In genomic region chr5:144105070-144105469, GRCm38 (mm10) we compare ENCODE assay signal across 15 mouse cellular contexts. TPM values are rescaled to one million over a fixed set of nuclear protein-coding genes. Genes with fewer than 3 reads are reported as not detected.
A peak's percentile ranks its signal among the peaks of the same experiment; 100 is the strongest.
DNase-seq lines count a peak whose midpoint lies in the region; ATAC-seq and TF ChIP-seq lines count a peak whose summit lies in the region.
"Had no signal": no experiment of that assay in that cellular context is flagged by ENCODE, and none has a peak within 500 bp of the region (broad histone marks: within the 10 kb centered on the region; RNA-seq: fewer than 3 reads in every experiment).

No protein-coding gene starts in this region.

- DNase-seq in testis, postnatal 10 days (ENCODE audit: low spot score): no peak
- no peak for DNase-seq in heart, embryonic 10.5 days (ENCODE audit: low spot score)
- DNase-seq in liver: peak; percentile 38
- no peak for DNase-seq in stomach, postnatal 0 days (ENCODE audit: low spot score)
- DNase-seq in right cerebral cortex, postnatal 4 days: no peak
- no peak for DNase-seq in layer of hippocampus, adult 11-12 months (ENCODE audit: low spot score)
- DNase-seq: cerebellum, adult 11-12 months; thymus, postnatal 14 days had no signal

- H3K4me1 ChIP-seq in testis, adult 2 months (ENCODE audit: control insufficient read depth, insufficient read depth, low read length): peaks cover 3% of the 10 kb centered on the region; the same call in 1 of the 2 replicates
- H3K4me1 ChIP-seq in heart, embryonic 10.5 days: peaks cover 22% of the 10 kb centered on the region
- H3K4me1 ChIP-seq in stomach, postnatal 0 days (replicated peaks; ENCODE audit: control insufficient read depth, insufficient read depth): no peaks in the 10 kb centered on the region
- peaks cover 9% of the 10 kb centered on the region for H3K4me1 ChIP-seq in hindbrain, embryonic 12.5 days

- H3K9me3 ChIP-seq in heart, embryonic 10.5 days: no peaks in the 10 kb centered on the region
- no peaks in the 10 kb centered on the region for H3K9me3 ChIP-seq in stomach, postnatal 0 days (ENCODE audit: control insufficient read depth, low read length)
- H3K9me3 ChIP-seq in hindbrain, embryonic 12.5 days (replicated peaks): no peaks in the 10 kb centered on the region
- H3K9me3 ChIP-seq: G1E; hindbrain, embryonic 10.5 days; limb, embryonic 12.5 days had no signal

- no peak for TF ChIP-seq CTCF in testis, adult 2 months (IDR thresholded peaks at IDR 0.05; ENCODE audit: control insufficient read depth, insufficient read depth, insufficient replicate concordance, low read depth, low read length)
- TF ChIP-seq CTCF in stomach, postnatal 0 days (IDR thresholded peaks at IDR 0.05; ENCODE audit: low read depth): no peak

- H3K36me3 ChIP-seq in testis, adult 2 months (ENCODE audit: control insufficient read depth, insufficient read depth, low read length): no peaks in the 10 kb centered on the region
- no peaks in the 10 kb centered on the region for H3K36me3 ChIP-seq in heart, embryonic 10.5 days
- no peaks in the 10 kb centered on the region for H3K36me3 ChIP-seq in stomach, postnatal 0 days (ENCODE audit: control insufficient read depth, insufficient read depth, low read length)
- H3K36me3 ChIP-seq in hindbrain, embryonic 12.5 days: no peaks in the 10 kb centered on the region
- H3K36me3 ChIP-seq: hindbrain, embryonic 10.5 days; limb, embryonic 12.5 days had no signal

- H3K9ac ChIP-seq in stomach, postnatal 0 days (ENCODE audit: low read length): no peak overlapping the region
- H3K9ac ChIP-seq in hindbrain, embryonic 12.5 days: no peak overlapping the region
- H3K9ac ChIP-seq: limb, embryonic 12.5 days had no signal

- no peak for ATAC-seq in stomach, postnatal 0 days (ENCODE audit: low FRiP score, low TSS enrichment)
- no peak for ATAC-seq in hindbrain, embryonic 12.5 days (ENCODE audit: low FRiP score)
- ATAC-seq: forebrain, embryonic 14.5 days had no signal

- H3K4me3 ChIP-seq in testis, adult 2 months (ENCODE audit: control insufficient read depth, low read depth, low read length): no peak overlapping the region
- H3K4me3 ChIP-seq in heart, embryonic 10.5 days: no peak overlapping the region
- H3K4me3 ChIP-seq in stomach, postnatal 0 days (ENCODE audit: low read depth, low read length): no peak overlapping the region
- no peak overlapping the region for H3K4me3 ChIP-seq in hindbrain, embryonic 12.5 days
- H3K4me3 ChIP-seq: hindbrain, embryonic 10.5 days; layer of hippocampus, adult 2 months; limb, embryonic 12.5 days had no signal

- TF ChIP-seq EP300 in stomach, postnatal 0 days (optimal IDR thresholded peaks at IDR 0.05): no peak

- peak overlapping the region; percentile 17; the same call in 1 of the 2 replicates for H3K27ac ChIP-seq in testis, adult 2 months (ENCODE audit: control insufficient read depth, insufficient read depth, low read depth, low read length)
- peak overlapping the region; percentile 19; the same call in 1 of the 2 replicates for H3K27ac ChIP-seq in heart, embryonic 10.5 days
- H3K27ac ChIP-seq in stomach, postnatal 0 days (replicated peaks): 0 out of 2 replicates have a peak overlapping the region, but pooled peaks have one; percentile 18
- no peak overlapping the region for H3K27ac ChIP-seq in hindbrain, embryonic 12.5 days
- H3K27ac ChIP-seq: hindbrain, embryonic 10.5 days; layer of hippocampus, adult 2 months; limb, embryonic 12.5 days had no signal

- no peaks in the 10 kb centered on the region for H3K27me3 ChIP-seq in testis, adult 2 months (ENCODE audit: control insufficient read depth, insufficient read depth, low read length)
- H3K27me3 ChIP-seq in heart, embryonic 10.5 days (ENCODE audit: insufficient read depth, poor library complexity, severe bottlenecking): no peaks in the 10 kb centered on the region
- H3K27me3 ChIP-seq in stomach, postnatal 0 days (ENCODE audit: control insufficient read depth, insufficient read depth, low read length): no peaks in the 10 kb centered on the region
- no peaks in the 10 kb centered on the region for H3K27me3 ChIP-seq in hindbrain, embryonic 12.5 days
- H3K27me3 ChIP-seq: limb, embryonic 12.5 days had no signal

- no peak for TF ChIP-seq POLR2A in testis, adult 2 months (IDR thresholded peaks at IDR 0.05; ENCODE audit: control insufficient read depth, low read depth, low read length)

- 35% methylated on average over 9 of the region's 9 CpGs for WGBS in heart, embryonic 10.5 days
- 61% methylated on average over 9 of the region's 9 CpGs for whole genome bisulfite sequencing in stomach, postnatal 0 days
- 78% methylated on average over 9 of the region's 9 CpGs for WGBS in hindbrain, embryonic 12.5 days

- H3K4me2 ChIP-seq in stomach, postnatal 0 days (replicated peaks; ENCODE audit: low read depth): no peak overlapping the region
- H3K4me2 ChIP-seq in hindbrain, embryonic 12.5 days (replicated peaks): no peak overlapping the region
- H3K4me2 ChIP-seq: limb, embryonic 12.5 days had no signal

RNA-seq across cellular contexts. Expression of gene Lmtk2, which starts 4.8 kb away (rescaled TPM):
- 10.4 and 11.3 TPM in 2 replicates for polyA plus RNA-seq in testis, adult 2 months (2012; rRNA removed)
- 5.3 and 6.0 TPM in 2 replicates for polyA plus RNA-seq in heart, embryonic 10.5 days (2016; fragmentation: Nextera tagmentation; extraction: Ambion mirVana)
- polyA plus RNA-seq in stomach, postnatal 0 days (2015; fragmentation: Nextera tagmentation; extraction: Ambion mirVana): 3.8 and 4.1 TPM in 2 replicates
- 8.5 and 10.1 TPM in 2 replicates for polyA plus RNA-seq in hindbrain, embryonic 12.5 days (2016; fragmentation: Nextera tagmentation; extraction: Ambion mirVana)
